Mouse (Mus musculus): ENCODE results near the gene Hhatl.

The Hhatl gene

GRCm38 (mm10) chr9:121759091-121760081 is 32.9 kb downstream of the Hhatl start, which contains the start of gene Zfp651:
Zfp651 (plus strand) TSS chr9:121759330.
- DNase-seq (ENCODE audit: low read depth) = no peak

GRCm38 (mm10) chr9:121757835-121758814 is 34.2 kb downstream of the Hhatl start:
- DNase-seq (ENCODE audit: low read depth) = no peak

- DNase-seq (ENCODE audit: low read depth) = no peak
Observed at GRCm38 (mm10) chr9:121757432-121757831, 34.9 kb downstream of the Hhatl start.

DNA sequence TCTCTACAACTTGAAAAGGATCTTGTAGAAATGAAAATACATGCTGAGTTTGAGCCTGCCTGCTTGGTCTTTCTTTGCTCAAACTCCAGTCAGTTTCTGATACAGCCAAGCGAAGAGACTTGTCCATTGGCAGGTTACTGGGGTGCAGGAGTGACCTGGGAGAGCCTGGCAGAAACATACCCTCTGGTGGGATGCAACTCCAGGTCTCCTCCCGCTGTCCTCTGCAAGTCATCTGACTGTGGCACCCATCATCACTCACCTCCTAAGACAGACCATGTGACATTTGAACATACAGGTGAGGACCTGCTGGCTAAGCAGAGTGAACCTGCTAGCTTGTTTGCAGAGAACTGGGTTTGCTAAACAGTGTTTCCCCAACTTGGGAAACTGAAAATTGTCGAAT is 35.5 kb downstream of the Hhatl start:
- DNase-seq (ENCODE audit: low read depth) = no peak

GRCm38 (mm10) chr9:121754624-121755023 is 37.7 kb downstream of the Hhatl start:
- no peak for DNase-seq (ENCODE audit: low read depth)

DNA sequence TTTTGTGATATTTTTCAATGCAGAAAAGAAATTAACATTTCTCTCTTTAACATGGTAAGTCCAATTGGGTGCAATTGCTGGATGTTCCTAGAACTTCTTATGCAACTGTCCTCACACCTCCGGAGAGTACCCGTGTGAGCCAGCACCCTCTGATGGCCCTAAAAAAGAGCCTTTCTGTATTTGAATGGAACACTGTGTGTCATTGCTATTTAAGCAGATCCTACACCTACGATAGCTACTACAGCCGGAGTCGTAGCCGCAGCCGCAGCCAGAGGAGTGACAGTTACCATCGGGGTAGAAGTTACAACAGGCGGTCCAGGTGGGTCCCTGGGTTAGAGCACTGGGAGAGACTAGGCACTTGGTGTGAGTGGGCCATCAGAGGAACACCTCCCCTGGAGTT is 39.5 kb downstream of the Hhatl start:
- DNase-seq (ENCODE audit: low read depth) = no peak

GRCm38 (mm10) chr9:121744051-121744450 is 48.3 kb downstream of the Hhatl start:
- DNase-seq (ENCODE audit: low read depth) = no peak

- no peak for DNase-seq (ENCODE audit: low read depth)
Observed at GRCm38 (mm10) chr9:121741168-121741567, 51.1 kb downstream of the Hhatl start.

GRCm38 (mm10) chr9:121740490-121740889 is 51.8 kb downstream of the Hhatl start:
- DNase-seq (ENCODE audit: low read depth) = no peak
